Mouse (Mus musculus) liver, adult 2 months (tissue): Measurements from ENCODE around the gene Sgk1. TPM values are rescaled to one million over a fixed set of nuclear protein-coding genes. Genes with fewer than 3 reads are reported as not detected.

Source experiments
- DNase-seq: peaks from one replicate; pipeline ENCODE4 v3.0.0-alpha.2; 2011; ENCODE audit warnings: low read depth, low spot score; ENCODE audit errors: extremely low read depth
- H3K27ac ChIP-seq: fragments of 200-500 bp; replicated peaks from 2 replicates; pipeline ENCODE4 v1.5.1; 2012; ENCODE audit warnings: low read depth, mild to moderate bottlenecking, control low read depth, inconsistent platforms, low read length; ENCODE audit not compliant: insufficient read depth
- H3K27me3 ChIP-seq: fragments of 200-500 bp; 2 replicates; pipeline ENCODE4 v1.6.1; 2012; ENCODE audit warnings: mild to moderate bottlenecking, moderate library complexity, low read length, inconsistent platforms; ENCODE audit not compliant: control insufficient read depth, insufficient read depth
- H3K36me3 ChIP-seq: fragments of 200-500 bp; 2 replicates; pipeline ENCODE4 v1.6.1; 2012; ENCODE audit warnings: low read length, inconsistent platforms; ENCODE audit not compliant: control insufficient read depth, insufficient read depth
- H3K4me1 ChIP-seq: fragments of 200-500 bp; 2 replicates; pipeline ENCODE4 v1.6.1; 2011; ENCODE audit warnings: low read length; ENCODE audit not compliant: control insufficient read depth, insufficient read depth
- H3K4me3 ChIP-seq: fragments of 200-500 bp; 2 replicates; pipeline ENCODE4 v1.5.1; 2011; ENCODE audit warnings: low read depth, mild to moderate bottlenecking, control low read depth, low read length, moderate library complexity; ENCODE audit not compliant: insufficient read depth
- H3K79me2 ChIP-seq: fragments of 200-500 bp; 2 replicates; pipeline ENCODE4 v1.6.1; 2012; ENCODE audit warnings: inconsistent platforms, mild to moderate bottlenecking, low read length, moderate library complexity; ENCODE audit not compliant: control insufficient read depth, insufficient read depth
- H3K9ac ChIP-seq: fragments of 200-500 bp; 2 replicates; pipeline ENCODE4 v1.6.1; 2012; ENCODE audit warnings: low read depth, mild to moderate bottlenecking, control low read depth, inconsistent platforms, low read length
- CTCF ChIP-seq: fragments of 200-500 bp; IDR thresholded peaks from 2 replicates; pipeline ENCODE4 v1.5.1; 2011; ENCODE audit warnings: low read depth, low read length, control low read depth
- POLR2A ChIP-seq: fragments of 200-500 bp; IDR thresholded peaks from 2 replicates; pipeline ENCODE4 v1.6.1; 2011; ENCODE audit warnings: low read length, control low read depth; ENCODE audit not compliant: insufficient read depth; ENCODE audit errors: extremely low read depth
- WGBS: fragments of 180-500 bp; shearing (Covaris S2); methylation state at CpG from one replicate; pipeline ENCODE4 v1.1.7; 2018; 5-methylcytosine and 5-hydroxymethylcytosine counted together
- polyA plus RNA-seq: library from polyadenylated mRNA; depleted of rRNA; stranded (reverse); fragments of >200 nt; gene quantifications from 2 replicates; pipeline ENCODE4 v1.2.3, GENCODE M21; 2012
- total RNA-seq: library from RNA; depleted of rRNA; stranded (reverse); fragments of >200 nt; gene quantifications from 2 replicates; pipeline ENCODE4 v1.2.3, GENCODE M21; 2014

The Sgk1 gene
- total and polyA plus RNA-seq, 2 experiments, result 8.9 to 20.9 TPM

GRCm38 (mm10) chr10:21988489-21988888 is 106.5 kb downstream of the Sgk1 start:
- Histone ChIP-seq H3K36me3 (no peaks in the 10 kb centered on the region), H3K4me3 (no peak overlapping the region), H3K79me2 (no peaks in the 10 kb centered on the region), H3K27me3 (no peaks in the 10 kb centered on the region), H3K9ac (no peak overlapping the region), H3K4me1 (peaks cover 2% of the 10 kb centered on the region; the same call in 1 of the 2 replicates), H3K27ac (no peak overlapping the region)
- WGBS, result 84% methylated on average over 5 of the region's 5 CpGs
- no peak for TF ChIP-seq POLR2A
- TF ChIP-seq CTCF, result no peak
- DNase-seq, result no peak

- 24% methylated on average over 17 of the region's 17 CpGs for WGBS
- DNase-seq, result peak; percentile 53
- H3K27ac ChIP-seq, result peak overlapping the region; percentile 42
- peaks cover 3% of the 10 kb centered on the region; the same call in 1 of the 2 replicates for H3K4me1 ChIP-seq
- TF ChIP-seq CTCF, result peak; percentile 74
- no peak for TF ChIP-seq POLR2A
- no peaks in the 10 kb centered on the region for H3K27me3 ChIP-seq
- peaks cover 10% of the 10 kb centered on the region for H3K36me3 ChIP-seq
- H3K4me3 ChIP-seq, result peak overlapping the region; percentile 93
- no peaks in the 10 kb centered on the region for H3K79me2 ChIP-seq
- peak overlapping the region; percentile 1; the same call in 1 of the 2 replicates for H3K9ac ChIP-seq
These were observed 109.4 kb downstream of the Sgk1 start for GRCm38 (mm10) chr10:21991351-21991840.

GRCm38 (mm10) chr10:21991986-21992833 is 110.2 kb downstream of the Sgk1 start:
- 0 out of 2 replicates have a peak, but pooled peaks have one; percentile 25 for TF ChIP-seq POLR2A
- TF ChIP-seq CTCF, result no peak
- Histone ChIP-seq H3K79me2 (no peaks in the 10 kb centered on the region), H3K4me1 (peaks cover 3% of the 10 kb centered on the region; the same call in 1 of the 2 replicates), H3K27ac (peak overlapping the region; percentile 65), H3K4me3 (peak overlapping the region; percentile 93), H3K9ac (peak overlapping the region; percentile 55), H3K36me3 (peaks cover 18% of the 10 kb centered on the region), H3K27me3 (no peaks in the 10 kb centered on the region)
- WGBS, result 16% methylated on average over 17 of the region's 17 CpGs
- DNase-seq, result peak; percentile 46

- Histone ChIP-seq H3K4me3 (peak overlapping the region; percentile 93), H3K4me1 (peaks cover 3% of the 10 kb centered on the region; the same call in 1 of the 2 replicates), H3K27ac (peak overlapping the region; percentile 65), H3K79me2 (no peaks in the 10 kb centered on the region), H3K36me3 (peaks cover 26% of the 10 kb centered on the region), H3K9ac (peak overlapping the region; percentile 55), H3K27me3 (no peaks in the 10 kb centered on the region)
- TF ChIP-seq POLR2A (no peak), CTCF (peak; percentile 78)
- WGBS, result under 1% methylated on average over 30 of the region's 30 CpGs
- DNase-seq, result peak; percentile 75
These were observed 111.0 kb downstream of the Sgk1 start for GRCm38 (mm10) chr10:21992834-21993514.

- TF ChIP-seq POLR2A, result no peak
- TF ChIP-seq CTCF, result no peak
- Histone ChIP-seq H3K4me3 (peak overlapping the region; percentile 93), H3K79me2 (no peaks in the 10 kb centered on the region), H3K9ac (peak overlapping the region; percentile 98), H3K4me1 (peaks cover 3% of the 10 kb centered on the region; the same call in 1 of the 2 replicates), H3K36me3 (peaks cover 32% of the 10 kb centered on the region), H3K27ac (peak overlapping the region; percentile 96), H3K27me3 (no peaks in the 10 kb centered on the region)
- WGBS, result under 1% methylated on average over 60 of the region's 60 CpGs
- peak; percentile 54 for DNase-seq
These were observed 111.8 kb downstream of the Sgk1 start for GRCm38 (mm10) chr10:21993515-21994373.
